Comparison of ENCODE assay signal across 9 mouse cellular contexts in genomic region chr3:152929256-152929787, GRCm38 (mm10). TPM values are rescaled to one million over a fixed set of nuclear protein-coding genes. Genes with fewer than 3 reads are reported as not detected.
DNase-seq lines count a peak whose midpoint lies in the region; ATAC-seq lines count a peak whose summit lies in the region.
"Had no signal": no experiment of that assay in that cellular context is flagged by ENCODE, and none has a peak within 500 bp of the region (broad histone marks: within the 10 kb centered on the region; RNA-seq: fewer than 3 reads in every experiment).

No protein-coding gene starts in this region.

- H3K36me3 ChIP-seq in neural tube, embryonic 14.5 days (ENCODE audit: control insufficient read depth, insufficient read depth, low read length), result no peaks in the 10 kb centered on the region
- no peaks in the 10 kb centered on the region for H3K36me3 ChIP-seq in neural tube, embryonic 15.5 days
- no peaks in the 10 kb centered on the region for H3K36me3 ChIP-seq in macrophage (ENCODE audit: inconsistent target)

- no peak overlapping the region for H3K4me2 ChIP-seq in neural tube, embryonic 14.5 days (ENCODE audit: low read depth, low read length)
- no peak overlapping the region for H3K4me2 ChIP-seq in neural tube, embryonic 15.5 days

- 0 out of 2 replicates have a peak, but pooled peaks have one; percentile 21 for ATAC-seq in neural tube, embryonic 14.5 days (ENCODE audit: low read depth)
- ATAC-seq in neural tube, embryonic 15.5 days (ENCODE audit: low FRiP score), result no peak
- peak; percentile 32 for ATAC-seq in activated CD4-positive, CD25-positive, alpha-beta regulatory T cell, adult 4 months

- H3K9me3 ChIP-seq in neural tube, embryonic 14.5 days (ENCODE audit: control insufficient read depth, low read length), result no peaks in the 10 kb centered on the region
- no peaks in the 10 kb centered on the region for H3K9me3 ChIP-seq in neural tube, embryonic 15.5 days (replicated peaks)

- H3K27me3 ChIP-seq in neural tube, embryonic 14.5 days (ENCODE audit: control insufficient read depth, insufficient read depth, low read length), result no peaks in the 10 kb centered on the region
- no peaks in the 10 kb centered on the region for H3K27me3 ChIP-seq in neural tube, embryonic 15.5 days (replicated peaks)

- H3K4me1 ChIP-seq in neural tube, embryonic 14.5 days (ENCODE audit: control insufficient read depth, insufficient read depth, low read length), result no peaks in the 10 kb centered on the region
- H3K4me1 ChIP-seq in neural tube, embryonic 15.5 days, result peaks cover 13% of the 10 kb centered on the region

- peak; percentile 17 for DNase-seq in ES-CJ7 (ENCODE audit: low read depth, low spot score)
- DNase-seq in urinary bladder, adult 2 months (ENCODE audit: low spot score), result no peak
- no peak for DNase-seq in heart, adult 8-10 months (ENCODE audit: low spot score)
- DNase-seq: gastrocnemius, postnatal 36 days had no signal

- no peak overlapping the region for H3K9ac ChIP-seq in neural tube, embryonic 14.5 days (replicated peaks; ENCODE audit: low read depth, low read length)
- no peak overlapping the region for H3K9ac ChIP-seq in neural tube, embryonic 15.5 days (replicated peaks)

- H3K79me2 ChIP-seq in macrophage (ENCODE audit: inconsistent target), result no peaks in the 10 kb centered on the region

- no peak overlapping the region for H3K27ac ChIP-seq in neural tube, embryonic 14.5 days (ENCODE audit: low read depth, low read length)
- no peak overlapping the region for H3K27ac ChIP-seq in neural tube, embryonic 15.5 days (replicated peaks)
- 0 out of 2 replicates have a peak overlapping the region, but pooled peaks have one; percentile 50 for H3K27ac ChIP-seq in macrophage
- H3K27ac ChIP-seq: kidney, postnatal 0 days had no signal

- no peak overlapping the region for H3K4me3 ChIP-seq in neural tube, embryonic 14.5 days (ENCODE audit: low read depth, low read length)
- no peak overlapping the region for H3K4me3 ChIP-seq in neural tube, embryonic 15.5 days (replicated peaks)
- H3K4me3 ChIP-seq in macrophage (ENCODE audit: inconsistent target), result no peak overlapping the region

- 74% methylated on average over 10 of the region's 10 CpGs for WGBS in neural tube, embryonic 14.5 days
- 66% methylated on average over 10 of the region's 10 CpGs for WGBS in neural tube, embryonic 15.5 days
- WGBS in macrophage (ENCODE audit: missing documents), result 97% methylated on average over 10 of the region's 10 CpGs

RNA-seq across cellular contexts. Expression of gene St6galnac5, which starts 52.7 kb away (rescaled TPM):
- 18.4 and 20.4 TPM in 2 replicates for polyA plus RNA-seq in neural tube, embryonic 14.5 days (2014; fragmentation: Nextera tagmentation; extraction: Ambion mirVana)
- 13.4 and 18.5 TPM in 2 replicates for polyA plus RNA-seq in neural tube, embryonic 15.5 days (2015; fragmentation: Nextera tagmentation; extraction: Ambion mirVana)
- polyA plus RNA-seq in activated CD4-positive, CD25-positive, alpha-beta regulatory T cell, adult 4 months (2017; shearing (Covaris generic)), result under 1 TPM in 1 of 2 experiments, not detected in 1; 0.40 TPM
- under 1 TPM in 2 of 26 experiments, not detected in 24; 0.17 to 0.25 TPM for total RNA-seq in macrophage (2018; cell fraction: chromatin; rRNA removed)
- under 1 TPM in 16 of 26 experiments, not detected in 10; under 0.01 to 0.14 (median 0.04) TPM for total RNA-seq in macrophage (2018; cell fraction: cytosol; rRNA removed)
- under 1 TPM in 5 of 26 experiments, not detected in 21; 0.10 to 0.96 (median 0.17) TPM for total RNA-seq in macrophage (2018; cell fraction: nucleus; rRNA removed)
- polyA plus RNA-seq in macrophage (2018), result 0.15 TPM in 1 of 3 replicates, not detected in the others
- 0.07 and 0.11 TPM in 2 replicates for polyA plus RNA-seq in urinary bladder, adult 2 months (2012; rRNA removed)
- total RNA-seq in heart, adult 8-10 months (2022), result under 1 TPM in 1 of 4 experiments, not detected in 3; 0.19 TPM

Comparison
In these comparisons a context has a peak if more than half of its experiments do, and no peak if none do; other contexts are left out.
1. RNA of gene St6galnac5, which starts 52.7 kb away (polyA plus RNA-seq): 18.4 to 20.4 TPM in neural tube, embryonic 14.5 days and 13.4 to 18.5 TPM in neural tube, embryonic 15.5 days; 0.40 TPM in activated CD4-positive, CD25-positive, alpha-beta regulatory T cell, adult 4 months, 0.07 to 0.11 TPM in urinary bladder, adult 2 months and 0.15 TPM in macrophage; every median in the first group is over 10 times any median in the second.